ENCODE assay signal across 17 mouse cellular contexts in the genomic region with DNA sequence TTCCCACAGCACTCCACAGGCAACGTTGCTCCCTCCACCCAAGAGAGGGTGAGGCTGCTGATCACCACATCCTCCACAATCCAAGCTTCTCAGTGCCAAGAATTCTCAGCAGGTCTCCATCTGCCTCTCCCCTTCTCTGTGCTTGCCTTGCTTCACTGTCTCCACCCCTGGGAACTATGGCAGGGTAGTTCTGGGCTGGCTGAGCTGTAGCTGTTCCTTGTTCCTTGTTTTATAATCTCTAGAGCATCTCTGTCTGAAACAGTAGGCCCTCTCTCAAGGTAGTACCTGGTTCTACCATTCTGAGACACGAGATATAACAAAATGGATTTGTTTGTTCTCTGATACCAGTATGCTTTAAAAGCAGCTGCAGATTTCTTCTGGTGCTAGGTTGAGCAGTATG. TPM values are rescaled to one million over a fixed set of nuclear protein-coding genes. Genes with fewer than 3 reads are reported as not detected.
"Had no signal": no experiment of that assay in that cellular context is flagged by ENCODE, and none has a peak within 500 bp of the region (broad histone marks: within the 10 kb centered on the region; RNA-seq: fewer than 3 reads in every experiment).

No protein-coding gene starts in this region.

- H3K4me1 ChIP-seq: neural tube, embryonic 12.5 days; neural tube, embryonic 13.5 days; neural tube, embryonic 15.5 days had no signal

- H3K9me3 ChIP-seq: neural tube, embryonic 12.5 days; neural tube, embryonic 13.5 days; neural tube, embryonic 15.5 days had no signal

- H3K9ac ChIP-seq: neural tube, embryonic 12.5 days; neural tube, embryonic 13.5 days; neural tube, embryonic 15.5 days had no signal

- DNase-seq: retina, postnatal 1 day; right cerebral cortex, adult 18-20 months; right cerebral cortex, postnatal 14 days; right cerebral cortex, postnatal 25 days; right cerebral cortex, postnatal 4 days; spleen, adult 18-20 months; thymus, adult 18-20 months; thymus, adult 2 months; thymus, postnatal 14 days; thymus, postnatal 25 days; thymus, postnatal 36 days; thymus, postnatal 4 days had no signal

- H3K27ac ChIP-seq: neural tube, embryonic 12.5 days; neural tube, embryonic 13.5 days; neural tube, embryonic 15.5 days had no signal

- H3K4me3 ChIP-seq: neural tube, embryonic 12.5 days; neural tube, embryonic 13.5 days; neural tube, embryonic 15.5 days had no signal

- H3K27me3 ChIP-seq: neural tube, embryonic 12.5 days; neural tube, embryonic 13.5 days; neural tube, embryonic 15.5 days had no signal

- H3K36me3 ChIP-seq: neural tube, embryonic 12.5 days; neural tube, embryonic 13.5 days; neural tube, embryonic 15.5 days had no signal

- H3K4me2 ChIP-seq: neural tube, embryonic 12.5 days; neural tube, embryonic 13.5 days; neural tube, embryonic 15.5 days had no signal

RNA-seq across cellular contexts. Expression of a gene that starts 32.1 kb away (rescaled TPM):
- total RNA-seq: neutrophil, adult 5-6 weeks had no signal
- polyA plus RNA-seq: neural tube, embryonic 11.5 days; neural tube, embryonic 12.5 days had no signal
